Mouse (Mus musculus): ENCODE measurements around the gene Rbms1.

DNA sequence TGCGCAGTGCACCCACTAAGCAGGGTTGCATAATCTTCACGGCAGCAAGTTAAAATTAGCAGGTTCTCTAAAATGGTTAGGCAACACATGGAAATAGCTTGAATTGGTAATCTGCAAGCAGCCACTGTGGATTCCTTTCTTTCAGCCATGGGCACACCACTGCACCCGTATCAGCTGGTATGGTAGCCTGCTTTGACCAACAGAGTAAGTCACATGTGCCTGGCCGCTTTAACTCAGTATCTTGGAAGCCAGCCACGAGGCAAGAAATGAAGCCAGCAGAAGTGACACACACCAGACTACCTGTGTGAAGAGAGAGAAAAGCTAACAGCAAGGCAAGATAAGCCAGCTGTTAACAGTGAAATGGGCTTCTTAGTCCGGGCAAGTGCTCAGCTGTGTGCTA is 52.2 kb downstream of the Rbms1 start:
- TF ChIP-seq POLR2A (IDR thresholded peaks at IDR 0.05; ENCODE audit: borderline replicate concordance, control insufficient read depth, low read depth, low read length) (no peak), CTCF (IDR thresholded peaks at IDR 0.05; ENCODE audit: control insufficient read depth, insufficient read depth, low read length) (no peak)

Data from bone marrow, adult 2 months (tissue).